Mouse (Mus musculus): ENCODE measurements around the gene Cdhr2. TPM values are rescaled to one million over a fixed set of nuclear protein-coding genes. Genes with fewer than 3 reads are reported as not detected.

Cdhr2 gene
- polyA plus RNA-seq, 1 experiment from 2014 or later: 0.15 TPM

GRCm38 (mm10) chr13:54755201-54755830 is 54.1 kb downstream of the Cdhr2 start:
- no peaks in the 10 kb centered on the region for H3K9me3 ChIP-seq
- H3K27me3 ChIP-seq: peaks cover 32% of the 10 kb centered on the region
- H3K4me1 ChIP-seq (replicated peaks): peaks cover 57% of the 10 kb centered on the region
- no peak for ATAC-seq
- H3K4me2 ChIP-seq (replicated peaks): 0 out of 2 replicates have a peak overlapping the region, but pooled peaks have one; percentile 17
- 0 out of 2 replicates have a peak overlapping the region, but pooled peaks have one; percentile 19 for H3K9ac ChIP-seq (replicated peaks)
- no peaks in the 10 kb centered on the region for H3K36me3 ChIP-seq
- peak overlapping the region; percentile 69 for H3K27ac ChIP-seq
- H3K4me3 ChIP-seq (replicated peaks): no peak overlapping the region
- WGBS: 17% methylated on average over 9 of the region's 9 CpGs

GRCm38 (mm10) chr13:54756156-54756712 is 55.0 kb downstream of the Cdhr2 start:
- Histone ChIP-seq H3K27me3 (peaks cover 33% of the 10 kb centered on the region), H3K4me2 (replicated peaks) (no peak overlapping the region), H3K9me3 (no peaks in the 10 kb centered on the region), H3K36me3 (no peaks in the 10 kb centered on the region), H3K27ac (no peak overlapping the region), H3K4me3 (replicated peaks) (no peak overlapping the region), H3K9ac (replicated peaks) (no peak overlapping the region), H3K4me1 (replicated peaks) (peaks cover 55% of the 10 kb centered on the region)
- 87% methylated on average over 8 of the region's 8 CpGs for WGBS
- no peak for ATAC-seq

GRCm38 (mm10) chr13:54757093-54757830 is 56.0 kb downstream of the Cdhr2 start:
- ATAC-seq: no peak

GRCm38 (mm10) chr13:54758045-54758755 is 56.9 kb downstream of the Cdhr2 start:
- no peaks in the 10 kb centered on the region for H3K9me3 ChIP-seq
- peak overlapping the region; percentile 69 for H3K9ac ChIP-seq (replicated peaks)
- H3K27me3 ChIP-seq: peaks cover 30% of the 10 kb centered on the region
- peak overlapping the region; percentile 94 for H3K27ac ChIP-seq
- peaks cover 50% of the 10 kb centered on the region for H3K4me1 ChIP-seq (replicated peaks)
- WGBS: under 1% methylated on average over 43 of the region's 43 CpGs
- H3K4me2 ChIP-seq (replicated peaks): peak overlapping the region; percentile 88
- no peaks in the 10 kb centered on the region for H3K36me3 ChIP-seq
- peak overlapping the region; percentile 47 for H3K4me3 ChIP-seq (replicated peaks)
- peak; percentile 79 for ATAC-seq

More at GRCm38 (mm10) chr13:54757093-54757830, 56.0 kb downstream of the Cdhr2 start:
- Histone ChIP-seq H3K4me2 (replicated peaks) (peak overlapping the region; percentile 88), H3K4me1 (replicated peaks) (peaks cover 55% of the 10 kb centered on the region), H3K9me3 (no peaks in the 10 kb centered on the region), H3K27me3 (peaks cover 32% of the 10 kb centered on the region), H3K36me3 (no peaks in the 10 kb centered on the region), H3K9ac (replicated peaks) (peak overlapping the region; percentile 69), H3K27ac (peak overlapping the region; percentile 94), H3K4me3 (replicated peaks) (peak overlapping the region; percentile 47)
- 32% methylated on average over 10 of the region's 10 CpGs for WGBS

- WGBS: under 1% methylated on average over 29 of the region's 29 CpGs
- Histone ChIP-seq H3K4me3 (replicated peaks) (peak overlapping the region; percentile 47), H3K27ac (peak overlapping the region; percentile 94), H3K4me2 (replicated peaks) (peak overlapping the region; percentile 88), H3K36me3 (no peaks in the 10 kb centered on the region), H3K9me3 (no peaks in the 10 kb centered on the region), H3K27me3 (peaks cover 34% of the 10 kb centered on the region), H3K4me1 (replicated peaks) (peaks cover 47% of the 10 kb centered on the region), H3K9ac (replicated peaks) (peak overlapping the region; percentile 69)
- ATAC-seq: peak; percentile 19
These were observed 57.7 kb downstream of the Cdhr2 start for GRCm38 (mm10) chr13:54758756-54759470.

- Histone ChIP-seq H3K27me3 (peaks cover 40% of the 10 kb centered on the region), H3K4me1 (replicated peaks) (peaks cover 42% of the 10 kb centered on the region), H3K9ac (replicated peaks) (peak overlapping the region; percentile 69), H3K27ac (no peak overlapping the region; the same call in 1 of the 2 replicates), H3K9me3 (no peaks in the 10 kb centered on the region), H3K4me2 (replicated peaks) (peak overlapping the region; percentile 88), H3K4me3 (replicated peaks) (peak overlapping the region; percentile 47), H3K36me3 (no peaks in the 10 kb centered on the region)
- WGBS: 5% methylated on average over 7 of the region's 7 CpGs
- peak; percentile 3; the same call in 1 of the 2 replicates for ATAC-seq
These were observed 58.2 kb downstream of the Cdhr2 start for GRCm38 (mm10) chr13:54759496-54759895.

- H3K4me1 ChIP-seq (replicated peaks): peaks cover 34% of the 10 kb centered on the region
- no peaks in the 10 kb centered on the region for H3K9me3 ChIP-seq
- H3K27ac ChIP-seq: no peak overlapping the region
- no peak overlapping the region for H3K9ac ChIP-seq (replicated peaks)
- no peak for ATAC-seq
- H3K27me3 ChIP-seq: peaks cover 48% of the 10 kb centered on the region
- no peak overlapping the region for H3K4me2 ChIP-seq (replicated peaks)
- H3K4me3 ChIP-seq (replicated peaks): no peak overlapping the region
- no peaks in the 10 kb centered on the region for H3K36me3 ChIP-seq
- WGBS: 64% methylated on average over 8 of the region's 8 CpGs
These were observed 59.0 kb downstream of the Cdhr2 start for GRCm38 (mm10) chr13:54760164-54760795.

- H3K4me1 ChIP-seq (replicated peaks): peaks cover 33% of the 10 kb centered on the region
- H3K27me3 ChIP-seq: peaks cover 54% of the 10 kb centered on the region
- WGBS: 76% methylated on average over 7 of the region's 7 CpGs
- no peaks in the 10 kb centered on the region for H3K36me3 ChIP-seq
- no peak overlapping the region for H3K4me2 ChIP-seq (replicated peaks)
- no peak for ATAC-seq
- H3K9ac ChIP-seq (replicated peaks): no peak overlapping the region
- no peaks in the 10 kb centered on the region for H3K9me3 ChIP-seq
- no peak overlapping the region for H3K27ac ChIP-seq
- no peak overlapping the region for H3K4me3 ChIP-seq (replicated peaks)
These were observed 59.6 kb downstream of the Cdhr2 start for GRCm38 (mm10) chr13:54760906-54761305.

- peaks cover 16% of the 10 kb centered on the region for H3K4me1 ChIP-seq (replicated peaks)
- peaks cover 72% of the 10 kb centered on the region for H3K27me3 ChIP-seq
- peak; percentile 70 for ATAC-seq
- WGBS: 5% methylated on average over 44 of the region's 44 CpGs
- no peak overlapping the region for H3K27ac ChIP-seq
- H3K9me3 ChIP-seq: no peaks in the 10 kb centered on the region
- peak overlapping the region; percentile 54 for H3K4me3 ChIP-seq (replicated peaks)
- H3K4me2 ChIP-seq (replicated peaks): peak overlapping the region; percentile 88
- peak overlapping the region; percentile 76 for H3K9ac ChIP-seq (replicated peaks)
- no peaks in the 10 kb centered on the region for H3K36me3 ChIP-seq
These were observed 64.3 kb downstream of the Cdhr2 start for GRCm38 (mm10) chr13:54765281-54766191.

- Histone ChIP-seq H3K4me2 (replicated peaks) (peak within 1 kb of the TSS; percentile 88), H3K27ac (peak within 1 kb of the TSS; percentile 25; the same call in 1 of the 2 replicates), H3K4me3 (replicated peaks) (peak within 1 kb of the TSS; percentile 54), H3K27me3 (peaks cover 64% of the 10 kb centered on the region), H3K9me3 (no peaks in the 10 kb centered on the region), H3K36me3 (no peaks in the 10 kb centered on the region), H3K9ac (replicated peaks) (peak within 1 kb of the TSS; percentile 76), H3K4me1 (replicated peaks) (peaks cover 16% of the 10 kb centered on the region)
- ATAC-seq: peak; percentile 86
- WGBS: under 1% methylated on average over 35 of the region's 35 CpGs
These were observed 65.0 kb downstream of the Cdhr2 start, which contains the start of gene Sncb for GRCm38 (mm10) chr13:54766192-54766768. Gene Sncb (minus strand): TSS chr13:54766595.
